Mouse (Mus musculus): ENCODE results near the gene Mstn.
A peak's percentile ranks its signal among the peaks of the same experiment; 100 is the strongest.

Mstn gene

GRCm38 (mm10) chr1:53061340-53061739, at the start of gene Mstn:
Gene Mstn (plus strand): TSS chr1:53061640.
- DNase-seq = no peak

GRCm38 (mm10) chr1:53014716-53015115, 46.7 kb upstream of the Mstn start:
- DNase-seq = no peak

GRCm38 (mm10) chr1:53015606-53016005, 45.8 kb upstream of the Mstn start:
- DNase-seq = no peak

GRCm38 (mm10) chr1:53018746-53019505, 42.5 kb upstream of the Mstn start:
- no peak for DNase-seq

GRCm38 (mm10) chr1:53020079-53020478, 41.4 kb upstream of the Mstn start, which contains the start of gene 1700019D03Rik:
Gene 1700019D03Rik (minus strand): TSS chr1:53020179.
- DNase-seq = peak in 1 of 2 experiments; percentile 4

GRCm38 (mm10) chr1:53032550-53032949, 28.9 kb upstream of the Mstn start:
- DNase-seq = peak in 1 of 2 experiments; percentile 17

GRCm38 (mm10) chr1:53037443-53037871, 24.0 kb upstream of the Mstn start:
- DNase-seq = no peak

GRCm38 (mm10) chr1:53049763-53050427, 11.5 kb upstream of the Mstn start:
- DNase-seq = no peak

- DNase-seq = peak; percentile 43 to 82
These were observed 8.1 kb upstream of the Mstn start for GRCm38 (mm10) chr1:53053087-53054022.

GRCm38 (mm10) chr1:53059106-53059505, 2.3 kb upstream of the Mstn start:
- no peak for DNase-seq

- DNase-seq = no peak
These were observed 941 bp upstream of the Mstn start for GRCm38 (mm10) chr1:53060499-53060898.

- DNase-seq = no peak
These were observed 600 bp downstream of the Mstn start for GRCm38 (mm10) chr1:53061871-53062608.

GRCm38 (mm10) chr1:53063921-53064320, 2.5 kb downstream of the Mstn start:
- DNase-seq = no peak

- DNase-seq = no peak
These were observed 8.5 kb downstream of the Mstn start for GRCm38 (mm10) chr1:53069726-53070514.

- peak; percentile 5 to 6 for DNase-seq
These were observed 9.3 kb downstream of the Mstn start for GRCm38 (mm10) chr1:53070664-53071175.

GRCm38 (mm10) chr1:53076656-53077055, 15.2 kb downstream of the Mstn start:
- DNase-seq = no peak

GRCm38 (mm10) chr1:53079876-53080275, 18.4 kb downstream of the Mstn start:
- DNase-seq = no peak

GRCm38 (mm10) chr1:53080603-53081002, 19.2 kb downstream of the Mstn start:
- DNase-seq = no peak

GRCm38 (mm10) chr1:53085256-53085655, 23.8 kb downstream of the Mstn start:
- peak in 1 of 2 experiments; percentile 5 for DNase-seq

- no peak for DNase-seq
These were observed 24.6 kb downstream of the Mstn start for GRCm38 (mm10) chr1:53085991-53086390.

- DNase-seq = peak; percentile 21 to 51
These were observed 31.7 kb downstream of the Mstn start for GRCm38 (mm10) chr1:53093180-53093579.
